ENCODE assay signal across 8 mouse cellular contexts in genomic region chr16:33922111-33923000, GRCm38 (mm10). TPM values are rescaled to one million over a fixed set of nuclear protein-coding genes. Genes with fewer than 3 reads are reported as not detected.
DNase-seq lines count a peak whose midpoint lies in the region; ATAC-seq and TF ChIP-seq lines count a peak whose summit lies in the region.

No protein-coding gene starts in this region.

- no peak for TF ChIP-seq CTCF in heart, adult 2 months (IDR thresholded peaks at IDR 0.05)
- no peak for TF ChIP-seq CTCF in G1E (IDR thresholded peaks at IDR 0.05; ENCODE audit: low read depth, low read length)

- intact Hi-C loops in heart, adult 2 months (cut with DNase I), result loop anchor here (2.0 kb wide), 1 partner anchor 28 kb away; no protein-coding TSS in a partner anchor
- intact Hi-C loops in heart, postnatal 10 days (cut with DNase I), result loop anchor here (5.0 kb wide), 1 partner anchor 35 kb away; no protein-coding TSS in a partner anchor

- peak; percentile 45 for ATAC-seq in G1E (ENCODE audit: extremely low read depth, insufficient number of reproducible peaks, low FRiP score, poor library complexity, severe bottlenecking)
- ATAC-seq in embryonic facial prominence, embryonic 11.5 days (replicated peaks; ENCODE audit: insufficient number of reproducible peaks, low FRiP score, low TSS enrichment, low read depth), result no peak
- ATAC-seq in kidney, embryonic 14.5 days (ENCODE audit: low FRiP score, low TSS enrichment), result peak; percentile 85
- no peak for ATAC-seq in activated CD4-positive, CD25-positive, alpha-beta regulatory T cell, adult 4 months

- H3K4me3 ChIP-seq in heart, adult 2 months, result no peak overlapping the region
- no peak overlapping the region for H3K4me3 ChIP-seq in G1E (ENCODE audit: low read depth, low read length)
- no peak overlapping the region for H3K4me3 ChIP-seq in embryonic facial prominence, embryonic 11.5 days (ENCODE audit: low read depth, low read length)
- no peak overlapping the region for H3K4me3 ChIP-seq in kidney, embryonic 14.5 days (ENCODE audit: low read length)
- H3K4me3 ChIP-seq in megakaryocyte, embryonic 14.5 days (replicated peaks), result peak overlapping the region; percentile 87

- no peaks in the 10 kb centered on the region for H3K9me3 ChIP-seq in G1E (replicated peaks)
- no peaks in the 10 kb centered on the region for H3K9me3 ChIP-seq in embryonic facial prominence, embryonic 11.5 days (replicated peaks; ENCODE audit: control insufficient read depth, low read length)
- no peaks in the 10 kb centered on the region for H3K9me3 ChIP-seq in kidney, embryonic 14.5 days (ENCODE audit: control insufficient read depth, low read length)
- peaks cover 10% of the 10 kb centered on the region for H3K9me3 ChIP-seq in megakaryocyte, embryonic 14.5 days

- TF ChIP-seq POLR2A in heart, adult 2 months (IDR thresholded peaks at IDR 0.05; ENCODE audit: insufficient read depth, low read depth, low read length), result no peak

- H3K9ac ChIP-seq in heart, adult 2 months (ENCODE audit: low read depth, low read length), result no peak overlapping the region
- H3K9ac ChIP-seq in embryonic facial prominence, embryonic 11.5 days (replicated peaks; ENCODE audit: low read length), result no peak overlapping the region
- no peak overlapping the region for H3K9ac ChIP-seq in kidney, embryonic 14.5 days (ENCODE audit: low read depth, low read length)

- H3K4me1 ChIP-seq in heart, adult 2 months (ENCODE audit: control insufficient read depth, insufficient read depth, low read length), result peaks cover 9% of the 10 kb centered on the region
- H3K4me1 ChIP-seq in G1E (ENCODE audit: insufficient read depth, low read depth, low read length), result peaks cover 15% of the 10 kb centered on the region
- peaks cover 5% of the 10 kb centered on the region; the same call in 1 of the 2 replicates for H3K4me1 ChIP-seq in embryonic facial prominence, embryonic 11.5 days (ENCODE audit: control insufficient read depth, insufficient read depth, low read length)
- H3K4me1 ChIP-seq in kidney, embryonic 14.5 days (ENCODE audit: control insufficient read depth, insufficient read depth, low read length), result peaks cover 32% of the 10 kb centered on the region
- peaks cover 49% of the 10 kb centered on the region for H3K4me1 ChIP-seq in megakaryocyte, embryonic 14.5 days

- peaks cover 3% of the 10 kb centered on the region; the same call in 1 of the 2 replicates for H3K36me3 ChIP-seq in heart, adult 2 months (ENCODE audit: control insufficient read depth, insufficient read depth, low read length)
- H3K36me3 ChIP-seq in G1E (replicated peaks), result no peaks in the 10 kb centered on the region
- H3K36me3 ChIP-seq in embryonic facial prominence, embryonic 11.5 days (replicated peaks; ENCODE audit: control insufficient read depth, insufficient read depth, low read depth, low read length), result no peaks in the 10 kb centered on the region
- H3K36me3 ChIP-seq in kidney, embryonic 14.5 days (ENCODE audit: control insufficient read depth, insufficient read depth, low read length), result peaks cover 3% of the 10 kb centered on the region; the same call in 1 of the 2 replicates
- H3K36me3 ChIP-seq in megakaryocyte, embryonic 14.5 days (replicated peaks; ENCODE audit: low read length), result peaks cover 4% of the 10 kb centered on the region

- peak overlapping the region; percentile 56; the same call in 1 of the 2 replicates for H3K27ac ChIP-seq in heart, adult 2 months
- H3K27ac ChIP-seq in embryonic facial prominence, embryonic 11.5 days (replicated peaks; ENCODE audit: low read depth, low read length), result 0 out of 2 replicates have a peak overlapping the region, but pooled peaks have one; percentile 44
- peak overlapping the region; percentile 80 for H3K27ac ChIP-seq in kidney, embryonic 14.5 days (ENCODE audit: low read depth, low read length)

- WGBS in heart, adult 2 months, result 45% methylated on average over 18 of the region's 18 CpGs
- 33% methylated on average over 18 of the region's 18 CpGs for WGBS in embryonic facial prominence, embryonic 11.5 days
- WGBS in kidney, embryonic 14.5 days, result 17% methylated on average over 18 of the region's 18 CpGs

- peak; percentile 26 to 57 for DNase-seq in heart, adult 2 months
- no peak for DNase-seq in heart, postnatal 10 days
- DNase-seq in G1E (ENCODE audit: low spot score) (no peak), MN1 (ENCODE audit: low spot score) (no peak)
- DNase-seq in embryonic facial prominence, embryonic 11.5 days (ENCODE audit: low spot score), result peak; percentile 65

- H3K27me3 ChIP-seq in heart, adult 2 months (ENCODE audit: control insufficient read depth, insufficient read depth, low read length), result no peaks in the 10 kb centered on the region
- H3K27me3 ChIP-seq in G1E (ENCODE audit: insufficient read depth, low read length), result peaks cover 38% of the 10 kb centered on the region
- no peaks in the 10 kb centered on the region for H3K27me3 ChIP-seq in embryonic facial prominence, embryonic 11.5 days (ENCODE audit: control insufficient read depth, insufficient read depth, low read length)
- H3K27me3 ChIP-seq in kidney, embryonic 14.5 days (ENCODE audit: control insufficient read depth, insufficient read depth, low read length), result no peaks in the 10 kb centered on the region
- peaks cover 84% of the 10 kb centered on the region for H3K27me3 ChIP-seq in megakaryocyte, embryonic 14.5 days (replicated peaks)

- TF ChIP-seq EP300 in heart, adult 2 months (IDR thresholded peaks at IDR 0.05; ENCODE audit: insufficient read depth, low read depth, low read length), result no peak

- no peaks in the 10 kb centered on the region; the same call in 1 of the 2 replicates for H3K79me2 ChIP-seq in heart, adult 2 months (replicated peaks; ENCODE audit: control insufficient read depth, insufficient read depth, low read length)

- no peak overlapping the region for H3K4me2 ChIP-seq in embryonic facial prominence, embryonic 11.5 days (ENCODE audit: low read depth, low read length)
- no peak overlapping the region; the same call in 1 of the 2 replicates for H3K4me2 ChIP-seq in kidney, embryonic 14.5 days (replicated peaks; ENCODE audit: low read depth, low read length)

RNA-seq across cellular contexts. Expression of gene Umps, which starts 44.5 kb away (rescaled TPM):
- 1 to 10 TPM; 7.9 to 8.4 TPM for total RNA-seq in heart, adult 2 months (2021)
- polyA plus RNA-seq in heart, adult 2 months (2012; rRNA removed), result 3.8 and 5.5 TPM in 2 replicates
- 10 to 100 TPM; 12.0 to 12.1 TPM for total RNA-seq in heart, postnatal 10 days (2021)
- total RNA-seq in G1E (2014; fragmentation: Nextera tagmentation) (38.0 and 42.2 TPM in 2 replicates), G1E (2017) (80.9 and 83.2 TPM in 2 replicates)
- polyA plus RNA-seq in G1E (2012), result 22.1 and 35.6 TPM in 2 replicates
- polyA plus RNA-seq in embryonic facial prominence, embryonic 11.5 days (2014; fragmentation: Nextera tagmentation; extraction: Ambion mirVana), result 90.4 and 91.0 TPM in 2 replicates
- polyA plus RNA-seq in kidney, embryonic 14.5 days (2014; fragmentation: Nextera tagmentation; extraction: Ambion mirVana), result 49.7 and 72.2 TPM in 2 replicates
- polyA plus RNA-seq in megakaryocyte, embryonic 14.5 days (2012; ENCODE audit: insufficient read depth, low replicate concordance), result 5.2 and 6.5 TPM in 2 replicates
- polyA plus RNA-seq in activated CD4-positive, CD25-positive, alpha-beta regulatory T cell, adult 4 months (2017; shearing (Covaris generic)), result 10 to 100 TPM; 27.4 to 37.8 TPM

Comparison
In these comparisons a context has a peak if more than half of its experiments do, and no peak if none do; other contexts are left out.
1. DNase-seq: peak in heart, adult 2 months (2 of 2) and embryonic facial prominence, embryonic 11.5 days (single experiment); none in heart, postnatal 10 days (0 of 2), G1E (single experiment) and MN1 (single experiment).
2. ATAC-seq: peak in G1E (single experiment) and kidney, embryonic 14.5 days (single experiment); none in embryonic facial prominence, embryonic 11.5 days (single experiment) and activated CD4-positive, CD25-positive, alpha-beta regulatory T cell, adult 4 months (single experiment).
3. Peak in every context shown above with its lines, with median percentiles within 50 percentile points of each other: H3K27ac ChIP-seq.